ENCODE assay signal across 8 mouse cellular contexts in genomic region chr1:59516026-59516917, GRCm38 (mm10). TPM values are rescaled to one million over a fixed set of nuclear protein-coding genes. Genes with fewer than 3 reads are reported as not detected.
DNase-seq lines count a peak whose midpoint lies in the region; ATAC-seq lines count a peak whose summit lies in the region.

Gene Gm973, plus strand, starts transcription at chr1:59516264.

- no peaks in the 10 kb centered on the region for H3K36me3 ChIP-seq in hindbrain, embryonic 10.5 days
- H3K36me3 ChIP-seq in lung, embryonic 16.5 days (ENCODE audit: control insufficient read depth, insufficient read depth, low read length), result no peaks in the 10 kb centered on the region

- H3K9ac ChIP-seq in lung, embryonic 16.5 days (ENCODE audit: low read length), result peak within 1 kb of the TSS; percentile 55

- peak; percentile 95 for ATAC-seq in lung, embryonic 16.5 days (ENCODE audit: low read depth)
- no peak for ATAC-seq in inflammation-experienced regulatory T-cells, adult 6 months

- H3K27ac ChIP-seq in hindbrain, embryonic 10.5 days, result peak within 1 kb of the TSS; percentile 95
- peak within 1 kb of the TSS; percentile 92 for H3K27ac ChIP-seq in lung, embryonic 16.5 days (ENCODE audit: low read length)

- 3% methylated on average over 25 of the region's 25 CpGs for WGBS in hindbrain, embryonic 10.5 days
- WGBS in lung, embryonic 16.5 days, result 3% methylated on average over 25 of the region's 25 CpGs

- H3K4me1 ChIP-seq in hindbrain, embryonic 10.5 days (replicated peaks), result peaks cover 55% of the 10 kb centered on the region
- H3K4me1 ChIP-seq in lung, embryonic 16.5 days (replicated peaks; ENCODE audit: control insufficient read depth, insufficient read depth, low read length), result peaks cover 25% of the 10 kb centered on the region

- H3K9me3 ChIP-seq in hindbrain, embryonic 10.5 days, result no peaks in the 10 kb centered on the region
- no peaks in the 10 kb centered on the region for H3K9me3 ChIP-seq in lung, embryonic 16.5 days (ENCODE audit: control insufficient read depth, low read length)

- peak; percentile 53 for DNase-seq in urinary bladder, postnatal 14 days (ENCODE audit: low spot score)
- no peak for DNase-seq in urinary bladder, postnatal 10 days (ENCODE audit: low spot score)
- peak; percentile 46 to 66 for DNase-seq in frontal cortex, postnatal 36 days (ENCODE audit: low spot score in 2 of 2)
- DNase-seq in hindbrain, embryonic 10.5 days (ENCODE audit: low spot score), result peak; percentile 89
- DNase-seq in layer of hippocampus, postnatal 14 days (ENCODE audit: low spot score in 2 of 2), result peak; percentile 71 to 80
- peak; percentile 16 for DNase-seq in retina, postnatal 7 days (ENCODE audit: low read depth, low spot score)

- peak within 1 kb of the TSS; percentile 50 for H3K4me3 ChIP-seq in hindbrain, embryonic 10.5 days
- peak within 1 kb of the TSS; percentile 44 for H3K4me3 ChIP-seq in lung, embryonic 16.5 days (ENCODE audit: low read length)

- H3K27me3 ChIP-seq in hindbrain, embryonic 10.5 days (ENCODE audit: insufficient read depth, poor library complexity, severe bottlenecking), result no peaks in the 10 kb centered on the region
- H3K27me3 ChIP-seq in lung, embryonic 16.5 days (ENCODE audit: control insufficient read depth, insufficient read depth, low read depth, low read length), result no peaks in the 10 kb centered on the region

- H3K4me2 ChIP-seq in lung, embryonic 16.5 days (ENCODE audit: low read depth, low read length), result peak within 1 kb of the TSS; percentile 49

RNA-seq across cellular contexts. Expression of gene Gm973, which starts in this region (rescaled TPM):
- 9.0 TPM in 2 replicates for polyA plus RNA-seq in hindbrain, embryonic 10.5 days (2016; fragmentation: Nextera tagmentation; extraction: Ambion mirVana)
- total RNA-seq in layer of hippocampus, postnatal 14 days (2021), result 10 to 100 TPM; 10.2 to 11.5 TPM
- polyA plus RNA-seq in lung, embryonic 16.5 days (2015; fragmentation: Nextera tagmentation; extraction: Ambion mirVana), result 2.0 and 2.3 TPM in 2 replicates
- polyA plus RNA-seq in inflammation-experienced regulatory T-cells, adult 6 months (2017; shearing (Covaris generic)), result 1 to 10 TPM in 1 of 3 experiments, not detected in 2; 1.8 TPM
